Mouse (Mus musculus) retina, postnatal 1 day (tissue): ENCODE measurements around the gene Ccnl1.

Experiments used
- DNase-seq: peaks from one replicate; pipeline ENCODE4 v3.0.0-alpha.2; 2012

Gene Ccnl1

DNA sequence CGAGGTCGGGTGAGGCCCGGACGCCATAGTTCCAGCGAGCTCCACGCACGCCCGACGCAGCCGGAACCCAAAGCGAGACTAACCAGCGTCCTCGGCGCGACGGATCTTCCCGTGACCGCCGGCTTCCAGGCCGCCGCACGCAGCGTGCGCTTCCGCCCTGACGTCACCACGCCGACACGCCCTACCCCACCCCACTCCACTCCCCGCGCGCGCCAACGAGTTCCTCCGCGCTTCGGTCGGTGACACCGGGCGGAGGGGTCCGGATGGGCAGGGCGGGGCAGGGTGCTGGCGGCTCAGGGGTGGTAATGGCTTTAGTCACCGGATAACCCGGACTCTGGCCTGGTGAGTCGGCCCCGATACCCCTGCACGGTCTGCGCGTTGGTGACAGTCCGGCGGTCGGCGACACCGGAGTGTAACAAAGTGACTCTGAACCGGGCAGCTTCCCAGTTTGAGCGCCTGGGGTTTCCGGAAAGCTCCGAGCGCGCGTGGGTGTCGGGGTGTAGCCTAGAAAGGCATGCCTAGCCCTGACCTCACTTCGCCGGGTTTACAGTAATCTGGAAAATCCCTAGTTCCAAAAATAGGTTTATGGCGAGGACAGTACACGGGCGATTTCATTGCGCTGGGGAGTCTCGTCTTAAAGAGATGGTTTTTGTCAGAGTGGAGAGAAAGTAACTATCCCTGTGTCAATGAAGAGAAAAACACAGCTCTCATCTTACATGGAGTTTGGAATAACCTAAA, at the start of gene Ccnl1:
Gene Ccnl1, minus strand, starts transcription at position 148 of the 738 bp plus-strand sequence.
- DNase-seq, result peak; percentile 96

DNA sequence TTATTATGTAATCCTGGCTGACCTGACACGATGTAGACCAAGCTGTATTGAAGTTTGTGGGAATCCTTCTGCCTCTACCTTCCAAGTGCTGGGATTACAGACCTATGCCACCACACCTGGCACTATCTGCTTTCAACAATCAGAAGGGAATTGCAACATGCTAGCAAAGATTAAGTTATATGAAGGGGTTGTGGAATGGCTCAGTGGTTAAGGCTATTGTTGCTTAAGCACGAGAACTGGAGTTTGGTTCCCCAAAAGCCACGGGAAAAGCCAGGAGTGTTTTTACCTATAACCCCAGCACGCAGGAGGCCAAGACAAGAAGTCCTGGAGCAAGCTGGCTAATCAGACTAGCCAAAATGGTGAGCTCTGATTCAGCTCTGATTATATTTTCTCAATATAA, 46.9 kb upstream of the Ccnl1 start:
- DNase-seq, result no peak

DNA sequence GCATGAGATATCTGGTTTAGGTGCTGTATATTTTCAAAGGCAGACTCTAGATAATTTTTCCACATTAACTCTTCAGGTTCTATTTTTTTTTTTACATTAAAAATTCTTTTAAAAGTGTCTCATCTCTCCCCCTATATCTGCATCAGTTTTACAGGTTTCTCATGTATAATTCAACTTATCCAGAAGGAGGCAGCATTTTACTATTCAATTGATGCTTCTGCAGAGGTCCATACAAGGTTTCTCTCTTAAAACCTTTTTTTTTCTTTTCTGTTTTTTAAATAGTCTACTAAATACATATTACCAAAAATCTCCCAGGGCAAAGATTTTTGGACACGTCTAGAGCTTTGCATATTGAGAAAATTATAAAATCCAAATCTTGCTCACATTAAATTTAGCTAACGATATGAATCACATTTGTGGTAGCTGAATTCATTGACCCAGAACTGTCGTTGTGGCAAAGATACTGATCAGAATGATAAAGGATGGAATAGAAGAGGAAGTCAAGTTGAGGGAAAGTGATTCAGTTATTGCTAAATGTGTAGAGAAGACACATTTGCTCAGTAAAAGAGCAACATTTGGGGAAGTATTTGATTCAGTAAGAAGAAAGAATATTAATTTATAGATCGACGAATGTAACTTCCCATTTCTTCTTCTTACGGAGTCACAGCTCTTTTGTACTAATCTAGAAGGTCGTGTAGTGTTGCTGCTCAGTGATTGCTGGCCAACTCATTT, 46.3 kb upstream of the Ccnl1 start:
- DNase-seq, result peak; percentile 22

DNA sequence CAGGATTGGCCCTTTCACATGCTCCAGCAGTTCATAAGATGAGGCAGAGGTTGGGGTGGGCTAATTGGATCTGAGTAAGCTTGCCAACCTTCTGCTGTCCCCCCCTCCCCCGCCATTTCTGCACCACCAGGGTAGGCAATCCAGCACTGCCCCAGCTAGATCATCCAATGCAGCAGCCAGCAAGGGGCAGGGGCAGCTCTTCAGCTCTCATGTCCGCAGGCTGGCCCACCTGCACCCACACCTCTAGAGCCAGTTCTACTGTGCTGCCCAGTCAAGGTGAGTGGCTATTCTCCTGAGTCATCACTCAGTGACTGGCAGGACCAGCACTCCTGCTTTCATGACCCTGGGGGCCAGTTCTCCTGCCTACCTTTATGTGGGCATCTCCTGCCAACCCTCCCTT, 42.4 kb upstream of the Ccnl1 start:
- peak; percentile 28 for DNase-seq

- DNase-seq, result no peak
Observed at GRCm38 (mm10) chr3:65997360-65998008, 39.4 kb upstream of the Ccnl1 start.

GRCm38 (mm10) chr3:65992395-65993340, 34.6 kb upstream of the Ccnl1 start:
- DNase-seq, result peak; percentile 31

DNA sequence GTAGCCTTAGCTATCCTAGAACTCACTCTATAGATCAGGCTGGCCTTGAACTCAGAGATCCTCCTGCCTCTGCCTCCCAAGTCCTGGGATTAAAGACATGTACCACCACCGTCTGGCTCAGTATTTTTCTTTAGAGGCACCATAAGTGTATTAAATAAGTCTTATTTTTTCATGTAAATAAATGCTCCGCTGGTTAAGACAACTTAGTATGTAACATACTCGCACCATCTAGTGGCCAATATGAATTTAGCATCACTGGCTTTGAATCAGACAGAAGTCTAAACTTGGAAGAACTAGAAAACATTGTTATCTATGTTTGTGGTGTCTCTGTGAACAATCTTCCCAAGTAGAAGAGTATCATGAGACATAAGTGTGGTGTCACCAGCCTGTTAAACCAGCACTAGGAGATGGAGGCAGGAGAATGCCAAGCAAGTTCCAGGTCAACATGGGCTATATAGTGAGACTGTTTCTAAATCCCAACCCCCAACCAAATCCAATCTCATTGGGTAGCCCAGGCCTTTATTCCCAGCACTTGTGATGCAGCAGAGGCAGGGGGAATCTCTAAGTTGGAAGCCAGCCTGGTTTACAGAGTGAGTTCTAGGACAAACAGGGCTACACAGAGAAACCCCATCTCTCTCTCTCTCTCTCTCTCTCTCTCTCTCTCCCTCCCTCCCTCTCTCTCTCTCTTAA, 33.1 kb upstream of the Ccnl1 start:
- DNase-seq, result peak; percentile 69

DNA sequence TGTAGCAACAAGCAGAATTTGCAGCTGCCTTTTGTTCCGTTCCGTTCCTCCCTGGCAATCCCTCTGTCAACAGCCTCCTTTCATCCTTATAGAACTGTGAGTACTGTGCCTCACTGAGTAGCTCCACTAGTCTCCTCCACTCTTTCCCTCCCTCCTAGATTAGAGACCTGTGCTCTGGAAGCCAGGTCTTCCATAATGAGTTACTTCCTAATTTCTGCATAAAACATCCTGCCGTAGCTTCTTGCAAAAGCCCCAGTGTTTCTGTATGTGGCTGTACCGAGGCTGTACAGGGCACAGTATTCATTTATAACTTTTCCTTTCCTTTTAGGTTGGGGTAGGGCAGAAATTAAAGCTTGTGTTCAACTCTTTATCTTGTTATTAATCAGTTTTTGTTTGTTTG, 32.5 kb upstream of the Ccnl1 start:
- no peak for DNase-seq

GRCm38 (mm10) chr3:65988711-65989495, 30.9 kb upstream of the Ccnl1 start:
- DNase-seq, result no peak

- DNase-seq, result no peak
Observed at GRCm38 (mm10) chr3:65976296-65976695, 18.2 kb upstream of the Ccnl1 start.

- peak; percentile 73 for DNase-seq
Observed at GRCm38 (mm10) chr3:65975317-65975716, 17.3 kb upstream of the Ccnl1 start.

GRCm38 (mm10) chr3:65974232-65975058, 16.4 kb upstream of the Ccnl1 start:
- DNase-seq, result peak; percentile 98

- DNase-seq, result no peak
Observed at GRCm38 (mm10) chr3:65973501-65974231, 15.6 kb upstream of the Ccnl1 start.

GRCm38 (mm10) chr3:65969196-65969595, 11.1 kb upstream of the Ccnl1 start:
- no peak for DNase-seq

- DNase-seq, result no peak
Observed at GRCm38 (mm10) chr3:65966360-65966759, 8.3 kb upstream of the Ccnl1 start.

DNA sequence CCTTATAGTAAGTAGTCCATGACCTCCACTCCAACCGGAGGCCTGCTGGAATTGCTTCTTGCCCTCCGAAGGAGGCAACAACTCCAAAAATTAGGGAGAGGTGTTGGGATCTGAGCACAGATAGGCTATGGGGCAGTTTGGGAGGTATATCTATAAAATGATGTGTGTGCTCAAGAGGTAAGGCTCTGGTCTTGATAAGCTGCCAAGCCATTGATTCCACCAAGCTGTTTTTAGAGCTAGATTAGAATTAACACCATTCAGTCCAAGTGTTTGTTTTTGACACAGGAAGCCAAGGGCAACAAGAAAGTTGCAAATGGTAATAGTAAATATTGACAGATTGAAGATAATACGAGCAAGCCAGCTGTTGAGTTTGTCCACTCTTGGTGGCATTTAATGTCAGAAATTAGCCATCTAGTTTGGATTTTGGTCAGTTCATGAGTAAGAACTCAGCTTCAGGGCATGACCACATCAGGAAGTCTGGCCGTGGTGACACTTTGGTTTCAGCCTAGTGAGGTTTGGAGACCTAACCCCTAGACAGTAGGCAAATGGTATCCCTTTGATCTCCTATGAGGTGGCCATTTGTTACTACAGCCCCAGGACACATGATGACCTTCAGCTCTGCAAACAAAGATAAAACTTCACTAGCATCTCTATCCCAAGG, 4.4 kb upstream of the Ccnl1 start:
- no peak for DNase-seq

- no peak for DNase-seq
Observed at GRCm38 (mm10) chr3:65960291-65960945, 2.4 kb upstream of the Ccnl1 start.

- DNase-seq, result peak; percentile 74
Observed at GRCm38 (mm10) chr3:65959416-65960001, 1.5 kb upstream of the Ccnl1 start.
